Mouse (Mus musculus) cerebellum, adult 2 months (tissue): Measurements from ENCODE around the gene Odc1.
A peak's percentile ranks its signal among the peaks of the same experiment; 100 is the strongest.

Experiments used
- CTCF ChIP-seq: fragments of 200-500 bp; IDR thresholded peaks from 2 replicates; pipeline ENCODE4 v1.5.1; 2011; ENCODE audit warnings: low read depth, mild to moderate bottlenecking, control low read depth, low read length, moderate library complexity, borderline replicate concordance; ENCODE audit not compliant: insufficient read depth
- POLR2A ChIP-seq: fragments of 200-500 bp; IDR thresholded peaks from 2 replicates; pipeline ENCODE4 v1.6.1; 2011; ENCODE audit warnings: low read length, control low read depth, borderline replicate concordance; ENCODE audit not compliant: insufficient read depth

DNA sequence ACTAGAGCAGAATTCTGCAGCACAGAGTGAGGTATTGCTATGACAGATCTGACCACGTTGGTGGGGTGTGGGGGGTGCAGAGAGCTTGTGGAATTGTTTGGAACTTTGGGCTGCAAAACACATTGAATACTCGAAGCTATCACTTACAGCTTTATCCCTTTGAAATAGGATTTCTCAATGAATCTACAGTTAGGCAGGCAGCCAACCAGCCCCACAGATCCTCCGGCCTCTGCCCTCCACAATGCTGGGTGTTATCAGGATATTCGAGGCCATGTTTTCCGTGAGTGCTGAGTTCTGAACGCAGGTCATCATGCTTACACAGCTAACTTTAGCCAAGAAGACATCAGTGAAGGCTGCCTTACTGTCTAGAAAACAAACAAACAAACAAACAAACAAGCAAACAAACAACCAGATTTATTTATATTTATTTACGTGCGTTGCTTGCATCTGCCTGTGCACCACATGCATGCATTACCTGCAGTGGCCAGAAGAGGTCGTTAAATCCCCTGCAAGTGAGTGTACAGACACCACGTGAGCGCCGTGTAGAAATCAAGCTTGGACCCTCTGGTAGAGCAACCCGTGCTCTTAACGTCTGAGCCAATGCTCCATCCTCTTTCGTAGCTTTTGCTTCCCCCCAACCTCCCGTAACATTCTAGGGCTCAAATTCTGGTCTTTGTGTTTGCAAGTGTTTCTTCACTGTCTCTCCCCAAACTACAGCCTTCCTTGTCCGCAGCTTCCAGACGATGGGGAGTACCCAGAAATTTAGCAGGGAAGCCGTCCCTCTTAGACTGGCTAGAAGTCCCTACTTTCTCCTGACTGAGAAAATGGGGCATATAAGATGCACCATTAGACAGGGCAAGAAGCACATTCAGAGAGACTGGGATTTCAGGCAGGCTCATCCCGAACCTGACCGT, 12.1 kb downstream of the Odc1 start:
- TF ChIP-seq CTCF, result peak; percentile 88
- no peak for TF ChIP-seq POLR2A
